Mouse (Mus musculus) myocyte (in vitro differentiated cells): ENCODE results near the gene Wwtr1.

Source experiments
- E2F4 ChIP-seq: IDR thresholded peaks from one replicate; pipeline ENCODE4 v1.6.1; 2011; ENCODE audit warnings: mild to moderate bottlenecking, control low read depth, moderate library complexity; ENCODE audit not compliant: insufficient read depth
- MYOD1 ChIP-seq, 3 experiments: IDR thresholded peaks; one replicate each; pipeline ENCODE4 v1.6.1; 2011; ENCODE audit warnings: control low read depth in 2 of 3, low read depth in 2 of 3, mild to moderate bottlenecking in 2 of 3, moderate library complexity in 1 of 3; ENCODE audit not compliant: insufficient read length in 2 of 3, control insufficient read depth in 1 of 3
- MYOG ChIP-seq, 3 experiments: IDR thresholded peaks; one replicate each; pipeline ENCODE4 v1.6.1; 2011; ENCODE audit warnings: control low read depth in 2 of 3, low read depth in 2 of 3, mild to moderate bottlenecking in 2 of 3; ENCODE audit not compliant: insufficient read length in 2 of 3, control insufficient read depth in 1 of 3, insufficient read depth in 1 of 3
- POLR2A ChIP-seq: IDR thresholded peaks from one replicate; pipeline ENCODE4 v1.6.1; 2011; ENCODE audit warnings: low read depth, mild to moderate bottlenecking, control low read depth, moderate library complexity; ENCODE audit not compliant: insufficient read length
- POLR2AphosphoS2 ChIP-seq: IDR thresholded peaks from one replicate; pipeline ENCODE4 v1.6.1; 2011; ENCODE audit warnings: low read depth, control low read depth; ENCODE audit not compliant: insufficient read length
- SRF ChIP-seq: IDR thresholded peaks from one replicate; pipeline ENCODE4 v1.6.1; 2011; ENCODE audit warnings: low read depth; ENCODE audit not compliant: control insufficient read depth, insufficient read length
- USF1 ChIP-seq: IDR thresholded peaks from one replicate; pipeline ENCODE4 v1.6.1; 2011; ENCODE audit warnings: low read depth, mild to moderate bottlenecking, control low read depth, moderate library complexity

GRCm38 (mm10) chr3:57501596-57502220 lies 74.0 kb downstream of the Wwtr1 start:
- no peak for TF ChIP-seq POLR2A
- peak in 2 of 3 experiments; percentile 21 to 35 for TF ChIP-seq MYOD1 (IDR thresholded peaks at IDR 0.05; ENCODE audit: control insufficient read depth in 1 of 3, insufficient read length in 2 of 3, low read depth in 2 of 3)
- no peak for TF ChIP-seq POLR2AphosphoS2
- TF ChIP-seq E2F4: no peak
- no peak for TF ChIP-seq MYOG (IDR thresholded peaks at IDR 0.05; ENCODE audit: control insufficient read depth in 1 of 3, insufficient read depth in 1 of 3, insufficient read length in 2 of 3, low read depth in 2 of 3)
- no peak for TF ChIP-seq USF1
- TF ChIP-seq SRF: no peak
